Mouse (Mus musculus): Measurements from ENCODE around the gene Mcmbp. TPM values are rescaled to one million over a fixed set of nuclear protein-coding genes. Genes with fewer than 3 reads are reported as not detected.

Gene Mcmbp
- polyA plus RNA-seq, 1 experiment from 2014 or later: 82.5 TPM

DNA sequence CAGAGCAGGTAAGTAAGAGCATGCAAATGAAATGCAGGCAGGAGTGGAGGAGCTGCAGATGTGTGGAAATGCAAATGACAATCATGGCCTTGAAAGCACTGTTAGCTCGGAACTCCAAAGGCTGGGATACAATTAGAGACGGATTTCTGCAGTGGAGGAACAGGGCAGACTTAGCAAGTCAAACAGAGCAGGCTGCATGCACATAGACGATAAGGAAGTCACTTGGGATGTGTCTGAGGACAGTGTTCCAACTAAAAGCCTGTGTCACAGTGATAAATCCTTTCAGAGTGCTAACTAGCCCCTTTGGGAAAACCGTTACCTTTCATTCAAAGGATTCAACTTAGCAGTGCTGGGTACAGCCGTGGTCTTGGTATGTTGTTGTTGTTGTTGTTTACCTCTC, 72.5 kb downstream of the Mcmbp start:
- no peaks in the 10 kb centered on the region for H3K9me3 ChIP-seq (ENCODE audit: low read depth, low read length)
- H3K4me1 ChIP-seq (ENCODE audit: insufficient read depth): no peaks in the 10 kb centered on the region
- H3K27me3 ChIP-seq (ENCODE audit: insufficient read depth, low read length): no peaks in the 10 kb centered on the region
- no peaks in the 10 kb centered on the region for H3K36me3 ChIP-seq (ENCODE audit: insufficient read depth)
- no peak for TF ChIP-seq CTCF (IDR thresholded peaks at IDR 0.05; ENCODE audit: low read depth)
- no peak overlapping the region for H3K9ac ChIP-seq
- H3K27ac ChIP-seq (ENCODE audit: low read depth): no peak overlapping the region
- DNase-seq: no peak
- WGBS: 68% methylated on average over 5 of the region's 5 CpGs
- H3K4me2 ChIP-seq: no peak overlapping the region
- ATAC-seq (ENCODE audit: insufficient read depth): no peak
- H3K4me3 ChIP-seq (ENCODE audit: low read depth, low read length): no peak overlapping the region

DNA sequence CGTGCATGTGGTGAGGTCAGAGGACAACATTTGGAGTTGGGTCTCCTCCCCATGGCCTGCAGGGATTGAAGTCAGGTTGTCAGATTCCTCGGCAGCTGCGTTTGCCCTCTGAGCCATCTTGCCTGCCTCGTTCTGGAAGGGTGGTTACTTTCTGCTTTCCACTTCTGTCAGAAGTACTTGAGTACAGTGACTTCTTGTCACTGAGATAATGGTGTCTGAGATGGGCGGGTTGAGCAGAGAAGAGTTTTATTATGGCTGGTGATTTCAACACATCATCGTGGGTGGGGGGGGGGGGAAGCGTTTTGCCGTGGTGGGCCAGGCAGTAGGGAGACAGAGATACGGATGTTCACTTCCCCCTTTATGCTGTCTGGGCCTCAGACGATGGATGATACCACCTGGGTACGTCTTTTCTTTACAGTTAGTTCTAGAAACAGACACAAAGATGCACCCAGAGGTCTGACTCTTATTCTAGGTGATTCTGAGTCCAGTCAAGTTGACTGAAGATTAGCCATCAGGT, 75.4 kb downstream of the Mcmbp start:
- H3K9ac ChIP-seq: no peak overlapping the region
- WGBS: 82% methylated on average over 11 of the region's 11 CpGs
- ATAC-seq (ENCODE audit: insufficient read depth): no peak
- no peaks in the 10 kb centered on the region for H3K36me3 ChIP-seq (ENCODE audit: insufficient read depth)
- no peaks in the 10 kb centered on the region for H3K27me3 ChIP-seq (ENCODE audit: insufficient read depth, low read length)
- TF ChIP-seq CTCF (IDR thresholded peaks at IDR 0.05; ENCODE audit: low read depth): no peak
- H3K27ac ChIP-seq (ENCODE audit: low read depth): no peak overlapping the region
- no peak overlapping the region for H3K4me3 ChIP-seq (ENCODE audit: low read depth, low read length)
- H3K9me3 ChIP-seq (ENCODE audit: low read depth, low read length): no peaks in the 10 kb centered on the region
- no peak overlapping the region for H3K4me2 ChIP-seq
- no peak for DNase-seq
- no peaks in the 10 kb centered on the region for H3K4me1 ChIP-seq (ENCODE audit: insufficient read depth)

DNA sequence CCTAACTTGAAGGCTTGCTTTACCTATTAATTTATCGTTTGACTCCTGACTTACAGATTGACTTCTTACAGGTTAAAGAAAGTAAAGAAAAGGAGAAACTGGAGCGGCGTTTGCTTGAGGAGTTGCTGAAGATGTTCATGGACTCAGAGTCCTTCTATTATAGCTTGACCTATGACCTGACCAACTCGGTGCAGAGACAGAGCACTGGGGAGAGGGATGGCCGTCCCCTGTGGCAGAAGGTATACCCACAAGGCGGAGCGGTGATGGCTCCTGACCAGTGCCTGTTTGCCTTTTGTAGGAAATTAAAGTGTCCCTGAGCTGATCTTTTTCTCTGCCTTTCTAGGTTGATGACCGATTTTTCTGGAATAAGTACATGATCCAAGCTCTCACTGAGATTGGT, 76.4 kb downstream of the Mcmbp start:
- Histone ChIP-seq H3K9me3 (ENCODE audit: low read depth, low read length) (no peaks in the 10 kb centered on the region), H3K4me1 (ENCODE audit: insufficient read depth) (no peaks in the 10 kb centered on the region), H3K9ac (no peak overlapping the region), H3K27me3 (ENCODE audit: insufficient read depth, low read length) (no peaks in the 10 kb centered on the region), H3K27ac (ENCODE audit: low read depth) (no peak overlapping the region), H3K4me2 (no peak overlapping the region), H3K4me3 (ENCODE audit: low read depth, low read length) (no peak overlapping the region), H3K36me3 (ENCODE audit: insufficient read depth) (no peaks in the 10 kb centered on the region)
- DNase-seq (no peak), ATAC-seq (ENCODE audit: insufficient read depth) (no peak)
- WGBS: 88% methylated on average over 8 of the region's 8 CpGs
- TF ChIP-seq CTCF (IDR thresholded peaks at IDR 0.05; ENCODE audit: low read depth): no peak

DNA sequence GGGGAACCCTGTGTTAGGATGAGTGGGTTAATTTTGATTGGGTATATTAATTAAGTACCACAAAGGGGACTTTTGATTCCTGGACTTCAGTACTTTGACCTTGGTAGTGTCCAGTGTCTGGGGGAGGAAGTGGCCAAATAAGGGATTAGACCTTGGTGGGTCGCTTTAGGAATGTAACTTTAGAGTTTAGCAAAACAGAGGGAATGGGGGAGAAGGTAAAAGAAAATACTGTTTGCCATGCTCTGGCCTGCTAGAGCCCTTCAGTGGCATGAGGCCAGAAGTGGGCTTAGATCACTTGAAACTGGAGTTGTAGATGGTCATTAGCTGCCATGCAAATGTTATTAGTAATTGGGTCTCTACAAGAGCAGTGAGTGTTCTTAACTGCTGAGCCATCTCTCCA, 83.3 kb downstream of the Mcmbp start:
- no peak for ATAC-seq (ENCODE audit: insufficient read depth)
- Histone ChIP-seq H3K4me2 (no peak overlapping the region), H3K9me3 (ENCODE audit: low read depth, low read length) (no peaks in the 10 kb centered on the region), H3K27ac (ENCODE audit: low read depth) (no peak overlapping the region), H3K9ac (no peak overlapping the region), H3K4me3 (ENCODE audit: low read depth, low read length) (no peak overlapping the region), H3K4me1 (ENCODE audit: insufficient read depth) (no peaks in the 10 kb centered on the region), H3K36me3 (ENCODE audit: insufficient read depth) (no peaks in the 10 kb centered on the region), H3K27me3 (ENCODE audit: insufficient read depth, low read length) (no peaks in the 10 kb centered on the region)
- WGBS: 88% methylated on average over 1 of the region's 1 CpGs
- DNase-seq: no peak
- TF ChIP-seq CTCF (IDR thresholded peaks at IDR 0.05; ENCODE audit: low read depth): no peak

Other genes starting within 250 kb of the Mcmbp start
- gene Bag3, start 216.9 kb downstream of the Mcmbp start, polyA plus RNA-seq (2014; fragmentation: Nextera tagmentation; extraction: Ambion mirVana): 20.9 and 22.7 TPM in 2 replicates
- 26.3 and 28.2 TPM in 2 replicates for gene Inpp5f, start 129.2 kb downstream of the Mcmbp start, polyA plus RNA-seq (2014; fragmentation: Nextera tagmentation; extraction: Ambion mirVana)
- gene Sec23ip, start 4.4 kb upstream of the Mcmbp start, polyA plus RNA-seq (2014; fragmentation: Nextera tagmentation; extraction: Ambion mirVana): 41.0 and 43.0 TPM in 2 replicates